Mouse (Mus musculus): ENCODE data around the gene Fam43b. TPM values are rescaled to one million over a fixed set of nuclear protein-coding genes. Genes with fewer than 3 reads are reported as not detected.

Gene Fam43b
- polyA plus RNA-seq, 1 experiment from 2014 or later: 2.6 TPM

GRCm38 (mm10) chr4:138380132-138380689 is 16.1 kb downstream of the Fam43b start:
- Histone ChIP-seq H3K36me3 (no peaks in the 10 kb centered on the region), H3K4me3 (no peak overlapping the region), H3K4me1 (replicated peaks) (peaks cover 18% of the 10 kb centered on the region), H3K27ac (replicated peaks) (no peak overlapping the region; the same call in 1 of the 2 replicates), H3K4me2 (no peak overlapping the region), H3K9ac (no peak overlapping the region), H3K9me3 (no peaks in the 10 kb centered on the region), H3K27me3 (no peaks in the 10 kb centered on the region)
- WGBS: 40% methylated on average over 10 of the region's 10 CpGs
- ATAC-seq (ENCODE audit: low read depth): peak; percentile 41; the same call in 1 of the 2 replicates

GRCm38 (mm10) chr4:138379091-138379840 is 17.1 kb downstream of the Fam43b start:
- no peak overlapping the region for H3K9ac ChIP-seq
- H3K4me2 ChIP-seq: no peak overlapping the region
- H3K4me3 ChIP-seq: no peak overlapping the region
- peak; percentile 66; the same call in 1 of the 2 replicates for ATAC-seq (ENCODE audit: low read depth)
- H3K36me3 ChIP-seq: no peaks in the 10 kb centered on the region
- WGBS: 43% methylated on average over 14 of the region's 14 CpGs
- H3K4me1 ChIP-seq (replicated peaks): peaks cover 18% of the 10 kb centered on the region
- H3K9me3 ChIP-seq: no peaks in the 10 kb centered on the region
- H3K27me3 ChIP-seq: no peaks in the 10 kb centered on the region
- H3K27ac ChIP-seq (replicated peaks): no peak overlapping the region; the same call in 1 of the 2 replicates

- no peak overlapping the region for H3K4me3 ChIP-seq
- no peaks in the 10 kb centered on the region for H3K27me3 ChIP-seq
- H3K9ac ChIP-seq: no peak overlapping the region
- H3K36me3 ChIP-seq: no peaks in the 10 kb centered on the region
- no peak overlapping the region for H3K27ac ChIP-seq (replicated peaks)
- ATAC-seq (ENCODE audit: low read depth): no peak
- H3K4me1 ChIP-seq (replicated peaks): peaks cover 18% of the 10 kb centered on the region
- no peaks in the 10 kb centered on the region for H3K9me3 ChIP-seq
- WGBS: 45% methylated on average over 6 of the region's 6 CpGs
- no peak overlapping the region for H3K4me2 ChIP-seq
Measured at GRCm38 (mm10) chr4:138377526-138377925, 18.8 kb downstream of the Fam43b start.

- H3K4me2 ChIP-seq: no peak overlapping the region
- no peak overlapping the region for H3K4me3 ChIP-seq
- no peaks in the 10 kb centered on the region for H3K9me3 ChIP-seq
- H3K4me1 ChIP-seq (replicated peaks): peaks cover 14% of the 10 kb centered on the region
- WGBS: 78% methylated on average over 3 of the region's 3 CpGs
- no peaks in the 10 kb centered on the region for H3K36me3 ChIP-seq
- no peaks in the 10 kb centered on the region for H3K27me3 ChIP-seq
- no peak overlapping the region for H3K27ac ChIP-seq (replicated peaks)
- no peak for ATAC-seq (ENCODE audit: low read depth)
- H3K9ac ChIP-seq: no peak overlapping the region
Measured at GRCm38 (mm10) chr4:138375117-138375516, 21.2 kb downstream of the Fam43b start.

- Histone ChIP-seq H3K27me3 (peaks cover 20% of the 10 kb centered on the region), H3K9me3 (no peaks in the 10 kb centered on the region), H3K9ac (no peak overlapping the region), H3K27ac (replicated peaks) (no peak overlapping the region), H3K4me1 (replicated peaks) (peaks cover 13% of the 10 kb centered on the region), H3K36me3 (no peaks in the 10 kb centered on the region), H3K4me2 (no peak overlapping the region), H3K4me3 (no peak overlapping the region)
- WGBS: 84% methylated on average over 5 of the region's 5 CpGs
- ATAC-seq (ENCODE audit: low read depth): no peak
Measured at GRCm38 (mm10) chr4:138370996-138371516, 25.3 kb downstream of the Fam43b start.

GRCm38 (mm10) chr4:138368498-138369260 is 27.6 kb downstream of the Fam43b start:
- no peak overlapping the region for H3K4me2 ChIP-seq
- peaks cover 20% of the 10 kb centered on the region for H3K27me3 ChIP-seq
- no peak overlapping the region for H3K9ac ChIP-seq
- no peaks in the 10 kb centered on the region for H3K36me3 ChIP-seq
- H3K9me3 ChIP-seq: no peaks in the 10 kb centered on the region
- no peak for ATAC-seq (ENCODE audit: low read depth)
- 83% methylated on average over 11 of the region's 12 CpGs for WGBS
- H3K4me3 ChIP-seq: no peak overlapping the region
- H3K4me1 ChIP-seq (replicated peaks): peaks cover 13% of the 10 kb centered on the region
- H3K27ac ChIP-seq (replicated peaks): no peak overlapping the region

- peak within 1 kb of the TSS; percentile 64 for H3K9ac ChIP-seq
- 10% methylated on average over 34 of the region's 34 CpGs for WGBS
- peaks cover 20% of the 10 kb centered on the region for H3K27me3 ChIP-seq
- H3K9me3 ChIP-seq: no peaks in the 10 kb centered on the region
- peak within 1 kb of the TSS; percentile 31 for H3K4me3 ChIP-seq
- H3K4me2 ChIP-seq: peak within 1 kb of the TSS; percentile 55
- H3K4me1 ChIP-seq (replicated peaks): peaks cover 13% of the 10 kb centered on the region
- no peaks in the 10 kb centered on the region for H3K36me3 ChIP-seq
- H3K27ac ChIP-seq (replicated peaks): no peak within 1 kb of the TSS
- peak; percentile 76 for ATAC-seq (ENCODE audit: low read depth)
Measured at GRCm38 (mm10) chr4:138367641-138368497, 28.5 kb downstream of the Fam43b start, which contains the start of gene Cda. TSS of gene Cda (minus strand) at chr4:138367992.

GRCm38 (mm10) chr4:138366561-138366960 is 29.8 kb downstream of the Fam43b start:
- H3K9me3 ChIP-seq: no peaks in the 10 kb centered on the region
- no peak for ATAC-seq (ENCODE audit: low read depth)
- 87% methylated on average over 2 of the region's 2 CpGs for WGBS

GRCm38 (mm10) chr4:138363511-138363910 is 32.8 kb downstream of the Fam43b start:
- no peak for ATAC-seq (ENCODE audit: low read depth)
- Histone ChIP-seq H3K9ac (no peak overlapping the region), H3K4me1 (replicated peaks) (peaks cover 25% of the 10 kb centered on the region), H3K27ac (replicated peaks) (no peak overlapping the region), H3K27me3 (peaks cover 16% of the 10 kb centered on the region), H3K9me3 (no peaks in the 10 kb centered on the region), H3K4me3 (no peak overlapping the region), H3K36me3 (no peaks in the 10 kb centered on the region), H3K4me2 (no peak overlapping the region)
- WGBS: 72% methylated on average over 5 of the region's 5 CpGs

More at GRCm38 (mm10) chr4:138366561-138366960, 29.8 kb downstream of the Fam43b start:
- Histone ChIP-seq H3K4me1 (replicated peaks) (peaks cover 19% of the 10 kb centered on the region), H3K4me3 (no peak overlapping the region), H3K4me2 (no peak overlapping the region), H3K36me3 (no peaks in the 10 kb centered on the region), H3K27me3 (peaks cover 20% of the 10 kb centered on the region), H3K9ac (no peak overlapping the region), H3K27ac (replicated peaks) (no peak overlapping the region)

GRCm38 (mm10) chr4:138362883-138363282 is 33.4 kb downstream of the Fam43b start:
- H3K9ac ChIP-seq: no peak overlapping the region
- no peaks in the 10 kb centered on the region for H3K36me3 ChIP-seq
- peaks cover 9% of the 10 kb centered on the region for H3K27me3 ChIP-seq
- 89% methylated on average over 7 of the region's 7 CpGs for WGBS
- H3K27ac ChIP-seq (replicated peaks): no peak overlapping the region
- ATAC-seq (ENCODE audit: low read depth): no peak
- no peak overlapping the region for H3K4me3 ChIP-seq
- H3K4me1 ChIP-seq (replicated peaks): peaks cover 19% of the 10 kb centered on the region
- H3K9me3 ChIP-seq: no peaks in the 10 kb centered on the region
- no peak overlapping the region for H3K4me2 ChIP-seq

GRCm38 (mm10) chr4:138361370-138361821 is 34.9 kb downstream of the Fam43b start:
- no peaks in the 10 kb centered on the region for H3K9me3 ChIP-seq
- no peak overlapping the region for H3K4me3 ChIP-seq
- WGBS: 6% methylated on average over 11 of the region's 11 CpGs
- no peaks in the 10 kb centered on the region; the same call in 1 of the 2 replicates for H3K27me3 ChIP-seq
- H3K4me1 ChIP-seq (replicated peaks): peaks cover 14% of the 10 kb centered on the region
- H3K36me3 ChIP-seq: no peaks in the 10 kb centered on the region
- peak; percentile 67 for ATAC-seq (ENCODE audit: low read depth)
- H3K9ac ChIP-seq: peak overlapping the region; percentile 58
- H3K4me2 ChIP-seq: peak overlapping the region; percentile 39
- H3K27ac ChIP-seq (replicated peaks): peak overlapping the region; percentile 84
